Mouse (Mus musculus) embryonic fibroblast, embryonic 13.5 days (primary cell): ENCODE results near the gene Ctso.

Source experiments
- CTCF ChIP-seq: IDR thresholded peaks from 2 replicates; pipeline ENCODE4 v1.5.1; 2011; ENCODE audit warnings: mild to moderate bottlenecking, control low read depth, low read length, moderate library complexity, borderline replicate concordance; ENCODE audit not compliant: insufficient read depth
- POLR2A ChIP-seq: IDR thresholded peaks from 2 replicates; pipeline ENCODE4 v1.6.1; 2011; ENCODE audit warnings: low read depth, mild to moderate bottlenecking, control low read depth, low read length, moderate library complexity

DNA sequence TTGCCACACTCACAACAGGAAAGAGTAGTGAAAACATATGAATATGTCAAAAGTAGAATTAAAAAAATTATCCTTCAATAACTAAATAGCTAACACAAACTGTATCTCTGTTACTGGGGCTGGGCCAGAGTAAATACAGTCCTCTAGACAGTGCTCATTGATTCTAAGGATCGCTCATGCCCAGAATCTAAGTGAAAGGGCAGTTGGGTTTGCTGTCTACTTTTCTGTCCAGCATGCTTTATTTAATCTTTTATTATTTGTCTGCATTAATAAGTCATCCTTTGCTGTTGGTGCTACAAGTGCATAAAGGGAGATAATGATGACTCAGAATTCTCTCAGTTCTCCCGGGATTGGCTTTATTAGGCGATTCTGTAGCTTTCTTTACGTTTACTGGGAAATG, 63.0 kb downstream of the Ctso start:
- TF ChIP-seq CTCF = no peak
- no peak for TF ChIP-seq POLR2A
